Mouse (Mus musculus) T-cell, adult 66 days (primary cell): Measurements from ENCODE around the gene Cnih2. TPM values are rescaled to one million over a fixed set of nuclear protein-coding genes. Genes with fewer than 3 reads are reported as not detected.

Source experiments
- total RNA-seq, 2 experiments: library from RNA; stranded (reverse); gene quantifications; 3 replicates in 1 of 2; 4 replicates in 1 of 2; pipeline ENCODE4 v1.2.4; 2023

Gene Cnih2
- total RNA-seq, result 1 to 10 TPM; 3.4 to 3.6 TPM

GRCm38 (mm10) chr19:5098363-5099143, at the start of gene Cnih2:
Cnih2 (minus strand) TSS chr19:5098521.

GRCm38 (mm10) chr19:5118384-5118698, 20.0 kb upstream of the Cnih2 start, which contains the start of gene Klc2:
Klc2 (minus strand) TSS chr19:5118560.

GRCm38 (mm10) chr19:5106731-5107191, 8.4 kb upstream of the Cnih2 start, which contains the start of gene Rab1b:
Rab1b (minus strand) TSS chr19:5107072.

GRCm38 (mm10) chr19:5087884-5088728, 10.2 kb downstream of the Cnih2 start, which contains the start of gene Yif1a:
Yif1a (plus strand) TSS chr19:5088538.

GRCm38 (mm10) chr19:5085145-5085863, 13.0 kb downstream of the Cnih2 start, which contains the start of gene Tmem151a:
Tmem151a (minus strand) TSS chr19:5085531.

GRCm38 (mm10) chr19:5067867-5068569, 30.3 kb downstream of the Cnih2 start, which contains the start of gene Cd248:
Cd248 (plus strand) TSS chr19:5068078.

GRCm38 (mm10) chr19:5050047-5050905, 48.0 kb downstream of the Cnih2 start, which contains the start of gene Rin1:
Rin1 (plus strand) TSS chr19:5050481.

Other genes with a start within 250 kb of the Cnih2 start
- 1 to 10 TPM; 3.8 to 4.1 TPM for gene Ctsf, start 243.4 kb downstream of the Cnih2 start, total RNA-seq
- under 1 TPM in 1 of 2 experiments, not detected in 1; 0.27 TPM for gene Actn3, start 220.6 kb downstream of the Cnih2 start, total RNA-seq
- gene Zdhhc24, start 219.9 kb downstream of the Cnih2 start, total RNA-seq, result 1 to 10 TPM; 5.0 to 6.1 TPM
- gene Bbs1, start 191.9 kb downstream of the Cnih2 start, total RNA-seq, result 1 to 10 TPM; 1.9 to 3.3 TPM
- 10 to 100 TPM; 89.3 to 95.6 TPM for gene Dpp3, start 170.2 kb downstream of the Cnih2 start, total RNA-seq
- 1 to 10 TPM; 2.3 to 2.9 TPM for gene Peli3, start 155.4 kb downstream of the Cnih2 start, total RNA-seq
- 10 to 100 TPM; 32.4 to 35.4 TPM for gene Mrpl11, start 136.4 kb downstream of the Cnih2 start, total RNA-seq
- 1 to 10 TPM in 1 of 2 experiments, under 1 TPM in 1; 0.90 to 1.7 TPM for gene Npas4, start 108.2 kb downstream of the Cnih2 start, total RNA-seq
- 1 to 10 TPM; 2.6 to 4.2 TPM for gene Slc29a2, start 74.7 kb downstream of the Cnih2 start, total RNA-seq
- 1 to 10 TPM; 4.5 to 5.3 TPM for gene B4gat1, start 59.7 kb downstream of the Cnih2 start, total RNA-seq
- gene AC124502.3, start 59.6 kb downstream of the Cnih2 start, total RNA-seq, result 1 to 10 TPM; 1.7 to 2.2 TPM
- gene Brms1, start 57.2 kb downstream of the Cnih2 start, total RNA-seq, result 10 to 100 TPM; 60.1 to 63.1 TPM
- 10 to 100 TPM in 1 of 2 experiments, 1 to 10 TPM in 1; 7.5 to 11.2 TPM for gene Rin1, start 48.0 kb downstream of the Cnih2 start, total RNA-seq
- not detected for gene Cd248, start 30.4 kb downstream of the Cnih2 start, total RNA-seq
- gene Tmem151a, start 13.0 kb downstream of the Cnih2 start, total RNA-seq, result 1 to 10 TPM in 1 of 2 experiments, not detected in 1; 1.0 TPM
- gene Yif1a, start 10.0 kb downstream of the Cnih2 start, total RNA-seq, result 10 to 100 TPM; 25.6 to 32.2 TPM
- gene Rab1b, start 8.6 kb upstream of the Cnih2 start, total RNA-seq, result 100 to 1,000 TPM; 103 to 108 TPM
- gene Klc2, start 20.0 kb upstream of the Cnih2 start, total RNA-seq, result 10 to 100 TPM; 26.7 to 27.9 TPM
- gene Pacs1, start 174.6 kb upstream of the Cnih2 start, total RNA-seq, result 100 to 1,000 TPM; 102 to 103 TPM
- gene Sf3b2, start 196.9 kb upstream of the Cnih2 start, total RNA-seq, result 100 to 1,000 TPM; 262 to 282 TPM
- gene Gal3st3, start 199.8 kb upstream of the Cnih2 start, total RNA-seq, result not detected
- not detected for gene Catsper1, start 237.2 kb upstream of the Cnih2 start, total RNA-seq